Mouse (Mus musculus): ENCODE data around the gene Inhbb. TPM values are rescaled to one million over a fixed set of nuclear protein-coding genes. Genes with fewer than 3 reads are reported as not detected.

Gene Inhbb
- polyA plus RNA-seq, 1 experiment from 2014 or later: 0.32 TPM

DNA sequence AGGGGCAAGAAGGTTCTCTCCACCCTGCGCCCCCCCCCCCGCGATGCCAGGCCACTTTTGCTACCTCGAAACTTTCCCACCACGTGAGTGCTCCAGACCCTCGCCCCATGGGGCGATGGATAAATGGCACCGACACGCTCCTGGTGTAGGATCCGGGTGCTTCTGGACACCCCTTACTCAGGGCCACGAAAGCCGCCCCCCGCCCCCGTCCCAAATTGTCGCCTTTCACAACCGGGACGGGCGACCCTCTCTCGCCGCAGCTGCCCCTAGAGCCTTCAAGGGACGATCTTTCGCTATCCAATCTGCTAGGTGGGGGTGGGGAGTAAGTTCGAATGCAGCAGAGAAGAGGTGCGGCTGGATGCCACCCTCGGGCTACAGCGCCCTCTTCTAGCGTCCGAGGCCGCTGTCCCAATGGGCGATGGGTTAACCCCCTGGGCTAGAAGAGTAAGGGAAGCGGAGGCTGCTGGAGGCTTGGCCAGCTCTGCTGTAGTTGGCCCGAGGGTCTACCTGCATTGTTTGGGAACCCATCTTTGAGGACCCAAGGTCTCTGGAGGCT lies 490 bp upstream of the Inhbb start:
- under 1% methylated on average over 31 of the region's 32 CpGs for WGBS
- Histone ChIP-seq H3K4me3 (ENCODE audit: low read depth, low read length) (peak overlapping the region; percentile 60), H3K4me2 (replicated peaks; ENCODE audit: low read depth, low read length) (peak overlapping the region; percentile 99), H3K27me3 (ENCODE audit: control insufficient read depth, insufficient read depth, low read length) (peaks cover 58% of the 10 kb centered on the region), H3K4me1 (replicated peaks; ENCODE audit: control insufficient read depth, insufficient read depth, low read length) (peaks cover 11% of the 10 kb centered on the region), H3K9ac (ENCODE audit: low read depth, low read length) (no peak overlapping the region), H3K36me3 (ENCODE audit: control insufficient read depth, insufficient read depth, low read length) (no peaks in the 10 kb centered on the region), H3K9me3 (ENCODE audit: control insufficient read depth, low read length) (no peaks in the 10 kb centered on the region), H3K27ac (ENCODE audit: low read depth, low read length) (no peak overlapping the region)
- ATAC-seq (ENCODE audit: low FRiP score): no peak
- peak; percentile 54 for DNase-seq (ENCODE audit: low spot score)

DNA sequence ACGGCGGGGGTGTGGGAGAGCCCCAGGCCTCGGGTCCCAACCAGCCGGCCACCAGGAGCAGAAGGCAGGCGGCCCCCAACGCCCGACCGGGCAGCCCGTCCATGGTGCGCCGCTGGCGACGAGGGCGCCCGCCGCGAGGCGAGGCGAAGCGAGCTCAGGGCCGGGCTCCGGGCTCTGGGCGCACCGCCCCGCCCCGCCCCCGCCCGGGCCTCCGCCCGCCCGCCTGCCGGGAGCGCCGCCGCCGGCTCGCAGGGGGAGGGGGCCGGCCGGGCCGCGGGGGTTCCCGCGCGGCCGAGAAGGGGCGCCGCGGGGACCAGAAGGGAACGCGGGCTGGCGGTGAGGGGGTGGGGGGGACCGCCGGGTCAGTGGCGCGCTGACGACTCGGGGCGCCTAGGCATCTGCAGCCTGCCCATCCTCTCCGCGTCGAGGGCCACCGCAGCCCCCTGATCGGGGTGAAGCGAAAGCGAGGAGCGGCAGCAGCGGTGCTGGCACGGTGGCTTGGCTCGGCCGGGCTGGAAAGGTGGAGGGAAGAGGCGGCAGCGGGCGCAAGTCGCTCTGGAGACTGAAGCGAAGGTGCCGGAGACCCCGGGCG lies 968 bp downstream of the Inhbb start:
- Histone ChIP-seq H3K9ac (ENCODE audit: low read depth, low read length) (peak overlapping the region; percentile 64), H3K36me3 (ENCODE audit: control insufficient read depth, insufficient read depth, low read length) (no peaks in the 10 kb centered on the region), H3K4me2 (replicated peaks; ENCODE audit: low read depth, low read length) (peak overlapping the region; percentile 99), H3K27ac (ENCODE audit: low read depth, low read length) (no peak overlapping the region), H3K4me1 (replicated peaks; ENCODE audit: control insufficient read depth, insufficient read depth, low read length) (peaks cover 11% of the 10 kb centered on the region), H3K27me3 (ENCODE audit: control insufficient read depth, insufficient read depth, low read length) (peaks cover 59% of the 10 kb centered on the region), H3K4me3 (ENCODE audit: low read depth, low read length) (peak overlapping the region; percentile 60), H3K9me3 (ENCODE audit: control insufficient read depth, low read length) (no peaks in the 10 kb centered on the region)
- ATAC-seq (ENCODE audit: low FRiP score): peak; percentile 33
- peak; percentile 51 for DNase-seq (ENCODE audit: low spot score)
- 0% methylated on average over 42 of the region's 78 CpGs for WGBS

DNA sequence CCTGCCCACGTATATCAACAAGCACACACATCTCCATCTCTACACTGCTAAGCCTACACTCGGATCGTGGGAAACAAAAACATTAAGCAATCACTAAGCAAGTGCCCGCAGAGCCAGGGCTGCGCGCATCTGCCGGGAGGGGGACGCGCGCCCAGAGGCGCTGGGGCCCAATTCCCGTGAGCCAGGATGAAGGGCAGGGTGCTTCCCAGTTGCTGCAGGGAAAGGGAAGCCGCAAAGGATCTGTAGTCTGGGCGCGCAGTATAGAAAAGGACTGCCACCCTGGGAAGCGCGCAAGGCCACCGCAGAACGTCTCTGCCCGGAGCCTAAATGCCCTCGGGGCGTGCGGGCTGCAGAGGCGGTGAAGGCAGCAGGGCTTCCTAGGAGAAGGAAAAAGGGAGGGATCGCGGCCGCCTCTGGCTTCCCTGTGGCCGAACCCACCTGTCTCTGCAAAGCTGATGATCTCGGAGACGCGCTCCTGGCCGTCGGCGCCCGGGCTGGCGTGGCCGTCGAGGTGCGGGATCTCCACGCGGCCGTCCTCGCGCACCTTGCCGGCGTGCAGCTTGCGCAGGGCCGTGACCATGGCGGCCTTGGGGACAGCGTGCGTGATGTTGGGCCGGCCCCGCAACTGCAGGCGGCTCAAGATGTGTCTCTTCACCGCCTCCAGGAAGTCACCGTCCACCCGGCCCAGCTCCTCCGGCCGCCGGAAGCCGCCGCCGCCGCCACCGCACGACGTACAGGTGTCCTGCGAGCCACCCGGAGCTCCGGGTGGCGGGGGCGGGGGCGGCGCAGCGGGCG lies 1.7 kb downstream of the Inhbb start:
- no peaks in the 10 kb centered on the region for H3K9me3 ChIP-seq (ENCODE audit: control insufficient read depth, low read length)
- H3K4me3 ChIP-seq (ENCODE audit: low read depth, low read length): peak overlapping the region; percentile 60
- peaks cover 59% of the 10 kb centered on the region for H3K27me3 ChIP-seq (ENCODE audit: control insufficient read depth, insufficient read depth, low read length)
- peak overlapping the region; percentile 64 for H3K9ac ChIP-seq (ENCODE audit: low read depth, low read length)
- WGBS: 1% methylated on average over 67 of the region's 76 CpGs
- H3K4me2 ChIP-seq (replicated peaks; ENCODE audit: low read depth, low read length): peak overlapping the region; percentile 99
- ATAC-seq (ENCODE audit: low FRiP score) (peak; percentile 5), DNase-seq (ENCODE audit: low spot score) (peak; percentile 54)
- H3K36me3 ChIP-seq (ENCODE audit: control insufficient read depth, insufficient read depth, low read length): no peaks in the 10 kb centered on the region
- H3K27ac ChIP-seq (ENCODE audit: low read depth, low read length): no peak overlapping the region
- H3K4me1 ChIP-seq (replicated peaks; ENCODE audit: control insufficient read depth, insufficient read depth, low read length): peaks cover 11% of the 10 kb centered on the region

DNA sequence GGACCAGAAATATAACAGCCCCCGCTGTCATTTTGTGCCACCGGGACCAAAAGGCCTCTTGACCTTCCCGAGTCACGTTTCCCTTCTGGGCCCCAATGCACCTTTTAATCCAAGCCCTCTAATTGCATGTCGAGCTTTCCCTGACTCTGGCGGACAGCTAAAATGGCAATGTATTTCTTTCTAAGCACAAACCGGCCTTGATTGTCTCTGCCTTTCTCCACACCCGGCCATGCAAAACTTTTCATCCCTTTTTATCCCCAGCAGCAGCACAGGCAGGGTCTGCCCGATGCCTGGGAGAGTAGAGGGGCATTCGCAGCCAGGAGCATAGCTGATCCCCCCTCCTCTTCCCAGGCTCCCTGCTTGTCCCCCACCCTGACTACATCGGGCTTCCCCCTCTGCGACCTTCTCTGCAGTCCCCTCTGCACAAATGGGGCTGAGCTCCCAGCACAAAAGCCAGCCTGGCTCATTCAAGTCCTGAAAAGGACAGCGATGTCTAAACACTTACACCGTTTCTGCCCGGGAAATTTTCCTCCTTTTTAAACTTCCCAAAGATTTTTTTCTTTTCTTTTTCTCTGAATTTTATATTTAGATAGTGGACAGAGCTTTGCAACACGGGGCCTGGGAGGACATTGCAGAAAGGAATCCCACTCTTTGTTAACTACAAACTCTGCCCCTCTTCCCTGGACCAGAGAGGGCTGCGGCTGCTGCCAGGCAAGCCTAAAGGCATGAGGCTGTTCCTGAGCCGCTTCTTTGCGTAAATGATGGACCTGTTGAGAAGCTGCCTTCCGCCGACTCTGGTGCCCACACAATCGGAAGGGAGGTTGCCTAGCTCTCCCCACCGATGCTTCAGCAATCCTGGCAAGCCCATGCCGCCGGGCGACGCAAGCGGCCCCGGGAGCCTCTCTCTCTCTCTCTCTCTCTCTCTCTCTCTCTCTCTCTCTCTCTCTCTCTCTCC lies 2.6 kb downstream of the Inhbb start:
- peak overlapping the region; percentile 99 for H3K4me2 ChIP-seq (replicated peaks; ENCODE audit: low read depth, low read length)
- no peaks in the 10 kb centered on the region for H3K9me3 ChIP-seq (ENCODE audit: control insufficient read depth, low read length)
- WGBS: 3% methylated on average over 29 of the region's 29 CpGs
- H3K4me1 ChIP-seq (replicated peaks; ENCODE audit: control insufficient read depth, insufficient read depth, low read length): peaks cover 11% of the 10 kb centered on the region
- H3K4me3 ChIP-seq (ENCODE audit: low read depth, low read length): peak overlapping the region; percentile 60
- no peaks in the 10 kb centered on the region for H3K36me3 ChIP-seq (ENCODE audit: control insufficient read depth, insufficient read depth, low read length)
- 0 out of 2 replicates have a peak, but pooled peaks have one; percentile 4 for ATAC-seq (ENCODE audit: low FRiP score)
- no peak overlapping the region for H3K27ac ChIP-seq (ENCODE audit: low read depth, low read length)
- peaks cover 57% of the 10 kb centered on the region for H3K27me3 ChIP-seq (ENCODE audit: control insufficient read depth, insufficient read depth, low read length)
- peak overlapping the region; percentile 21; the same call in 1 of the 2 replicates for H3K9ac ChIP-seq (ENCODE audit: low read depth, low read length)
- DNase-seq (ENCODE audit: low spot score): peak; percentile 58

DNA sequence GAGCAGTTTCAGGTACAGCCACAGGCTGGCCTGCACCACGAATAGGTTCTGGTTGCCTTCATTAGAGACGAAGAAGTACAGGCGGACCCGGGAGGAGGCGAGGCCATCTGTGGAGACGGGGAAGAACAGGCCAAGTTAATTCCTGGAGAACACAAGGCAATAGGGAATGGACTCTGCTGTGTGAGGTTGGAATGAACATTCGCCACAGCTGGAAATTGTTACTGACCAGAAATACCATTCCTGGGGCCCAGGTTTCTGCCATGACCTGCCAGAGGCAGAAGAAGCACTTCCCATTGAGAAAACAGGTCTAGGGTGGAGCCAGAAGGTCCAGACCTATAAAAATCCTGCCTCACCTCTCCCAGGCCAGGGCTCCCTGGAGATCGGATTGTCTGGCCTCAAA lies 4.1 kb downstream of the Inhbb start:
- Histone ChIP-seq H3K4me1 (replicated peaks; ENCODE audit: control insufficient read depth, insufficient read depth, low read length) (peaks cover 11% of the 10 kb centered on the region), H3K4me2 (replicated peaks; ENCODE audit: low read depth, low read length) (no peak overlapping the region)
- DNase-seq (ENCODE audit: low spot score): no peak

DNA sequence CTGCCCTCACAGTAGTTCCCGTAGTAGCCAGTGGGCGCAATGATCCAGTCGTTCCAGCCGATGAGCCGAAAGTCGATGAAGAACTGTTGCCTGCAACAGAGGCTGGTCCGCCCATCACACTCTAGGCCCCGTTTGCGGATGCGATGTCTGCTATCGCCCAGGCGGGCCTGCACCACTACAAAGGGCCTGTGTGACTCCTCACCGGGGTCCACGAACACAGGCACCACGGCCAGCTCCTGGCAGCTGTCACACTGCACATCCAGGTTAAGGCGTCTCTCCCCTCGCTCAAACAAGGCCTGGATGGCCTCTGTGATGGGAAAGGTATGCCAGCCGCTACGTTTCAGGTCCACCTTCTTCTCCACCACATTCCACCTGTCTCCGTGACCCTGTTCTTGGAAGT lies 4.5 kb downstream of the Inhbb start:
- no peaks in the 10 kb centered on the region for H3K9me3 ChIP-seq (ENCODE audit: control insufficient read depth, low read length)
- H3K9ac ChIP-seq (ENCODE audit: low read depth, low read length): no peak overlapping the region
- H3K27ac ChIP-seq (ENCODE audit: low read depth, low read length): no peak overlapping the region
- H3K4me2 ChIP-seq (replicated peaks; ENCODE audit: low read depth, low read length): no peak overlapping the region
- peaks cover 42% of the 10 kb centered on the region for H3K27me3 ChIP-seq (ENCODE audit: control insufficient read depth, insufficient read depth, low read length)
- H3K36me3 ChIP-seq (ENCODE audit: control insufficient read depth, insufficient read depth, low read length): no peaks in the 10 kb centered on the region
- 74% methylated on average over 20 of the region's 20 CpGs for WGBS
- no peak overlapping the region for H3K4me3 ChIP-seq (ENCODE audit: low read depth, low read length)
- no peak for ATAC-seq (ENCODE audit: low FRiP score)
- no peak for DNase-seq (ENCODE audit: low spot score)
- H3K4me1 ChIP-seq (replicated peaks; ENCODE audit: control insufficient read depth, insufficient read depth, low read length): peaks cover 11% of the 10 kb centered on the region

More for the DNA sequence above, 4.1 kb downstream of the Inhbb start:
- Histone ChIP-seq H3K36me3 (ENCODE audit: control insufficient read depth, insufficient read depth, low read length) (no peaks in the 10 kb centered on the region), H3K9me3 (ENCODE audit: control insufficient read depth, low read length) (no peaks in the 10 kb centered on the region), H3K4me3 (ENCODE audit: low read depth, low read length) (no peak overlapping the region), H3K27ac (ENCODE audit: low read depth, low read length) (no peak overlapping the region), H3K27me3 (ENCODE audit: control insufficient read depth, insufficient read depth, low read length) (peaks cover 47% of the 10 kb centered on the region), H3K9ac (ENCODE audit: low read depth, low read length) (no peak overlapping the region)
- ATAC-seq (ENCODE audit: low FRiP score): no peak
- 59% methylated on average over 8 of the region's 8 CpGs for WGBS

DNA sequence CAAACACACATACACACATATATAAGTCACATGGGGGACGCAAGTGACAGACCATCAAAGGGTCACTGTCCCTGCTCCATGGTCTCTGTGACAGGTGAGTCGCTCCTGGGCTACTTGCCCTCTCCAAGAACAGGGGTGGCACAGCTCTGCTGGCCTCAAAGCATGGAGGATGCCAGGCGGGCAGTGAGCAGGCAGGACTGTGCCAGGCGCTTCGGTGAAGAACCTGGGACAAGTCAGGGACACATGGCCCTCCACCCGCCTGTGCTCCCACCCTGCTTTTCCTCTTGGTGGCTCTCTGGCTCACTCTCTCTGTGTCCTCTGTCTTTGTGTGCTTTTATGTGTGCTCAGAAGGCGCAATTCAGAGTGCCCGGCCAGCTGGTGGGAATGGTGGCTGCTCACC lies 5.4 kb downstream of the Inhbb start:
- Histone ChIP-seq H3K4me2 (replicated peaks; ENCODE audit: low read depth, low read length) (no peak overlapping the region), H3K9me3 (ENCODE audit: control insufficient read depth, low read length) (no peaks in the 10 kb centered on the region), H3K27ac (ENCODE audit: low read depth, low read length) (no peak overlapping the region), H3K4me3 (ENCODE audit: low read depth, low read length) (no peak overlapping the region), H3K4me1 (replicated peaks; ENCODE audit: control insufficient read depth, insufficient read depth, low read length) (peaks cover 9% of the 10 kb centered on the region), H3K36me3 (ENCODE audit: control insufficient read depth, insufficient read depth, low read length) (no peaks in the 10 kb centered on the region), H3K27me3 (ENCODE audit: control insufficient read depth, insufficient read depth, low read length) (peaks cover 33% of the 10 kb centered on the region), H3K9ac (ENCODE audit: low read depth, low read length) (no peak overlapping the region)
- ATAC-seq (ENCODE audit: low FRiP score): no peak
- no peak for DNase-seq (ENCODE audit: low spot score)
- WGBS: 82% methylated on average over 8 of the region's 8 CpGs

DNA sequence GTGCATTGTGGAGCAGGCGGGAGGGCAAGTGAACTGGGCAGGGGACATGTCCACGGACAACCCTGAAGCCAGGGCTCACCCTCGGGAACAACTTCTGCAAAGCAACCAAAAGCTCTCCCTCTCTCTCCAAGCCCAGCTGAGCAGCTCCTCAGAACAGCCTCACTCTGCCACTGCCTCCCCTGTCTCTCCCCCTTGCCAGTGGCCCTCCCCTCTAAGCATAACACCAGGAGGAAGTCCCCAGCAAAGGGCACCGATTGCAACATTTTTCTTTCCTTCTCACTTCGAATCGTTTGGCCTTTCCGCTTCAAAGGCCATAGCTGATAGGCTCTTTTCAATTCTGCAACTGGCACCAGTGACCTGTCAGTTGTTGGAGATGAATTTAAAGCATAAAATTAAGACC lies 5.9 kb downstream of the Inhbb start:
- H3K27ac ChIP-seq (ENCODE audit: low read depth, low read length): no peak overlapping the region
- peaks cover 29% of the 10 kb centered on the region for H3K27me3 ChIP-seq (ENCODE audit: control insufficient read depth, insufficient read depth, low read length)
- H3K4me3 ChIP-seq (ENCODE audit: low read depth, low read length): no peak overlapping the region
- H3K9ac ChIP-seq (ENCODE audit: low read depth, low read length): no peak overlapping the region
- no peaks in the 10 kb centered on the region for H3K9me3 ChIP-seq (ENCODE audit: control insufficient read depth, low read length)
- no peak for DNase-seq (ENCODE audit: low spot score)
- H3K4me1 ChIP-seq (replicated peaks; ENCODE audit: control insufficient read depth, insufficient read depth, low read length): peaks cover 8% of the 10 kb centered on the region
- H3K36me3 ChIP-seq (ENCODE audit: control insufficient read depth, insufficient read depth, low read length): no peaks in the 10 kb centered on the region
- no peak for ATAC-seq (ENCODE audit: low FRiP score)
- 79% methylated on average over 7 of the region's 7 CpGs for WGBS
- no peak overlapping the region for H3K4me2 ChIP-seq (replicated peaks; ENCODE audit: low read depth, low read length)
